Comparison of ENCODE assay signal across 30 mouse cellular contexts in the genomic region with DNA sequence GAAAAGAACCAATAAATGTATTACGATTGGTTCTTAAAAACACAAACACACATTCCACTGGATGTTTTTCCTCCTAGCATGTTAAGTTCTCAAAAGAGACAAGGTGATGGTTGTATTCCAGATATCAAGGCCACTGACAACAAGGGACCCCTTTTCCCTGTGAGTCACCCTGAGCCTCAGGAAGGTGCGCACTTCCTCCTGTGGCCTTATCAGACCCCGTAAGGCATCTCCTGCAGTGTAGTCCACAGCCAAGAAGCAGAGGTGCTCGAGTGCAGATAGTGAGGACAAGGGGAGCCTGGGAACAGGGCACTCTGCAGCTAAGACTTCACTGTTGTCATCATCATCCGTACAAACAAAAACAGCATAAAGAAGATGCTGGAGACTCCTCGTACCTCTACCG.
DNase-seq lines count a peak whose midpoint lies in the region; ATAC-seq lines count a peak whose summit lies in the region.
"Had no signal": no experiment of that assay in that cellular context is flagged by ENCODE, and none has a peak within 500 bp of the region (broad histone marks: within the 10 kb centered on the region; RNA-seq: fewer than 3 reads in every experiment).

No protein-coding gene starts in this region.

- H3K27ac ChIP-seq in liver, embryonic 15.5 days (replicated peaks): no peak overlapping the region
- H3K27ac ChIP-seq in midbrain, embryonic 13.5 days: no peak overlapping the region
- H3K27ac ChIP-seq: heart, embryonic 13.5 days; limb, embryonic 12.5 days; macrophage; neural tube, embryonic 12.5 days had no signal

- no peaks in the 10 kb centered on the region for H3K36me3 ChIP-seq in liver, embryonic 15.5 days (replicated peaks)
- no peaks in the 10 kb centered on the region for H3K36me3 ChIP-seq in midbrain, embryonic 13.5 days
- H3K36me3 ChIP-seq: heart, embryonic 13.5 days; neural tube, embryonic 12.5 days had no signal

- peaks cover 32% of the 10 kb centered on the region for H3K4me1 ChIP-seq in liver, embryonic 15.5 days (replicated peaks)
- no peaks in the 10 kb centered on the region for H3K4me1 ChIP-seq in midbrain, embryonic 13.5 days (replicated peaks)
- H3K4me1 ChIP-seq: heart, embryonic 13.5 days; neural tube, embryonic 12.5 days had no signal

- peak; percentile 44 for DNase-seq in liver
- DNase-seq in spleen, postnatal 14 days (ENCODE audit: low spot score in 2 of 2): no peak
- no peak for DNase-seq in kidney, adult 11 months
- DNase-seq: adrenal gland, postnatal 10 days; cerebellum, adult 11 months; cerebellum, adult 9-10 months; cerebellum, postnatal 36 days; heart, postnatal 10 days; kidney, adult 9 months; kidney, postnatal 10 days; lung, adult 2 months; lung, postnatal 10 days; right cerebral cortex, adult 18-20 months; right cerebral cortex, postnatal 4 days; thymus, adult 2 months; thymus, postnatal 4 days had no signal

- H3K4me2 ChIP-seq in liver, embryonic 15.5 days: no peak overlapping the region
- no peak overlapping the region for H3K4me2 ChIP-seq in midbrain, embryonic 13.5 days (replicated peaks)
- H3K4me2 ChIP-seq: heart, embryonic 13.5 days; limb, embryonic 12.5 days; midbrain, embryonic 11.5 days; neural tube, embryonic 12.5 days had no signal

- no peaks in the 10 kb centered on the region for H3K9me3 ChIP-seq in liver, embryonic 15.5 days (replicated peaks)
- H3K9me3 ChIP-seq in midbrain, embryonic 13.5 days: no peaks in the 10 kb centered on the region
- H3K9me3 ChIP-seq: heart, embryonic 13.5 days; limb, embryonic 12.5 days; neural tube, embryonic 12.5 days had no signal

- no peak overlapping the region for H3K9ac ChIP-seq in liver, embryonic 15.5 days
- H3K9ac ChIP-seq in midbrain, embryonic 13.5 days (replicated peaks): no peak overlapping the region
- H3K9ac ChIP-seq: heart, embryonic 13.5 days; limb, embryonic 12.5 days; neural tube, embryonic 12.5 days had no signal

- H3K4me3 ChIP-seq in liver, embryonic 15.5 days (replicated peaks): no peak overlapping the region
- H3K4me3 ChIP-seq in midbrain, embryonic 13.5 days (replicated peaks): no peak overlapping the region
- H3K4me3 ChIP-seq: heart, embryonic 13.5 days; limb, embryonic 12.5 days; myocyte; neural tube, embryonic 12.5 days had no signal

- peak; percentile 76 for ATAC-seq in common myeloid progenitor, adult 5-6 weeks (replicated peaks; ENCODE audit: low read depth, poor library complexity, severe bottlenecking)
- peak; percentile 77 for ATAC-seq in liver, embryonic 15.5 days (ENCODE audit: insufficient read depth)
- ATAC-seq in megakaryocyte-erythroid progenitor cell, adult 5-6 weeks (replicated peaks; ENCODE audit: low FRiP score, low TSS enrichment, poor library complexity, severe bottlenecking): peak; percentile 86
- ATAC-seq in midbrain, embryonic 13.5 days: no peak
- ATAC-seq: forebrain, embryonic 14.5 days; hindbrain, embryonic 16.5 days; Patski had no signal

- WGBS in liver, embryonic 15.5 days (ENCODE audit: insufficient replicate concordance): 42% methylated on average over 7 of the region's 7 CpGs
- WGBS in midbrain, embryonic 13.5 days: 95% methylated on average over 7 of the region's 7 CpGs

- H3K27me3 ChIP-seq in liver, embryonic 15.5 days: no peaks in the 10 kb centered on the region
- H3K27me3 ChIP-seq in midbrain, embryonic 13.5 days: no peaks in the 10 kb centered on the region
- H3K27me3 ChIP-seq: CH12.LX; heart, embryonic 13.5 days; neural tube, embryonic 12.5 days; Patski had no signal
